Mouse (Mus musculus) liver, embryonic 11.5 days (tissue): ENCODE results near the gene Olfr1448. TPM values are rescaled to one million over a fixed set of nuclear protein-coding genes. Genes with fewer than 3 reads are reported as not detected.
"Not testable (repeated sequence)": the region's sequence is repeated elsewhere in the genome, so short reads cannot be mapped to it uniquely, and the experiment has no call there.

ENCODE experiments used
- ATAC-seq: fragments of 200-750 bp; cut with Nextera tagmentation; replicated peaks from 2 replicates; pipeline ENCODE4 v1.8.0; 2017; ENCODE audit warnings: moderate number of reproducible peaks, mild to moderate bottlenecking, moderate TSS enrichment, moderate library complexity; ENCODE audit not compliant: low FRiP score
- DNase-seq: peaks from one replicate; pipeline ENCODE4 v3.0.0-alpha.2; 2017; ENCODE audit warnings: low spot score
- H3K27ac ChIP-seq: fragments of 300-500 bp; sonication (generic); 2 replicates; pipeline ENCODE4 v1.5.1; 2014; ENCODE audit warnings: mild to moderate bottlenecking, low read depth, low read length, control low read depth
- H3K27me3 ChIP-seq: fragments of 300-500 bp; sonication (generic); replicated peaks from 2 replicates; pipeline ENCODE4 v1.6.1; 2014; ENCODE audit warnings: low read length, mixed read lengths; ENCODE audit not compliant: control insufficient read depth, insufficient read depth
- H3K36me3 ChIP-seq: fragments of 300-500 bp; sonication (generic); 2 replicates; pipeline ENCODE4 v1.6.1; 2014; ENCODE audit warnings: mild to moderate bottlenecking, low read length, moderate library complexity, mixed read lengths; ENCODE audit not compliant: control insufficient read depth, insufficient read depth
- H3K4me1 ChIP-seq: fragments of 300-500 bp; sonication (generic); replicated peaks from 2 replicates; pipeline ENCODE4 v1.6.1; 2014; ENCODE audit warnings: low read length, mixed read lengths; ENCODE audit not compliant: control insufficient read depth, insufficient read depth
- H3K4me2 ChIP-seq: fragments of 300-500 bp; sonication (generic); 2 replicates; pipeline ENCODE4 v1.6.1; 2014; ENCODE audit warnings: mild to moderate bottlenecking, control low read depth, moderate library complexity
- H3K4me3 ChIP-seq: fragments of 300-500 bp; sonication (generic); 2 replicates; pipeline ENCODE4 v1.5.1; 2014; ENCODE audit warnings: low read depth, low read length, control low read depth
- H3K9ac ChIP-seq: fragments of 300-500 bp; sonication (generic); 2 replicates; pipeline ENCODE4 v1.6.1; 2014; ENCODE audit warnings: low read depth, low read length, control low read depth
- H3K9me3 ChIP-seq: fragments of 300-500 bp; sonication (generic); 2 replicates; pipeline ENCODE4 v1.6.1; 2016; ENCODE audit warnings: low read length, inconsistent platforms, mixed read lengths; ENCODE audit not compliant: control insufficient read depth
- WGBS: fragments of 180-500 bp; shearing (Covaris S2); extraction: QIAGEN DNeasy Blood & Tissue Kit; methylation state at CpG from one replicate; pipeline ENCODE4 v1.1.7; 2014; 5-methylcytosine and 5-hydroxymethylcytosine counted together
- polyA plus RNA-seq: library from polyadenylated mRNA; unstranded; fragments of >200 nt; fragmentation: Nextera tagmentation; extraction: Ambion mirVana; gene quantifications from 2 replicates; pipeline ENCODE4 v1.2.1, GENCODE M21; 2014

Gene Olfr1448
- polyA plus RNA-seq: not detected in 2 replicates

DNA sequence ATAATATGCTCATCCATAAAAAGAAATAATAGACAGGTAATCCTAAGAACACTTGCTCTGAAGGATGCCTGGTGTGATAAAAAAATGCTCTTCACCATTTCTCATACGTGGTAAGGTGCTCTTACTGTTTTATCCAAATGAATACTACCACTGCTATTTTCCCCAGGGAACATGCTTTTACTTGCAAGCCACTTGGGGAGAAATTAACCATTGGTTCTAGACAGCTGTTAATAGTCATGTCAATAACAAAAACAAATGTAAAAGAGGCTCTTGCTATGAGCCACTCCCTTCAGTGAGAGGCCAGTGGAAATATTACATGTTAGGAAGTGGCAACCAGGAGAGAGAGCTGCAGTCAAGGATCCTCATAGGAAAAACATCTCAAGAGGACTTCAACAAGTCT is at the start of gene Olfr1448:
Gene Olfr1448, minus strand, starts transcription at position 101 of the 400 bp plus-strand sequence.
- Histone ChIP-seq H3K9ac (no peak within 1 kb of the TSS), H3K9me3 (no peaks in the 10 kb centered on the region), H3K4me2 (no peak within 1 kb of the TSS), H3K27me3 (no peaks in the 10 kb centered on the region), H3K4me3 (no peak within 1 kb of the TSS), H3K27ac (no peak within 1 kb of the TSS), H3K36me3 (no peaks in the 10 kb centered on the region), H3K4me1 (no peaks in the 10 kb centered on the region)
- 65% methylated on average over 1 of the region's 1 CpGs for WGBS
- DNase-seq: no peak
- ATAC-seq: no peak

DNA sequence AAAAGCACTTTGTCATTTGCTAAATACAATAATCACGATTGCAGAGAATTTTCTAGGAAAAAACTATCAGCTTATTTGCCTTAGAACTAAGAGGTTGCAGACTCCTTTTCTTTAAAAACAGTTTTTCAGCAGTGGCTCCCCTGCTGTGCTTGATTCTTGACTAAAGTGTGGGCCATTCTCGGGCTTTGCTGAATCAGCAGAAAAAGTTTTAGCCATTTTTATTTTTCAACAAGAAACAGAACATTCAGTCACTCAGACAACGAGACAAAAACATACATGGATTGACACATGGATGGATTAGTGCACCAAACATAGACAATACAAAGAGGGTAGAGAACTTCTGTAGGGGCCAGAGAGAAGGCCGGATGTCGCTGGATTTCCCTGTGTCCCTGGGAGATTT is 45.9 kb upstream of the Olfr1448 start:
- DNase-seq, H3K36me3 ChIP-seq, H3K4me3 ChIP-seq, H3K27me3 ChIP-seq, H3K27ac ChIP-seq, H3K9me3 ChIP-seq, H3K4me2 ChIP-seq, H3K9ac ChIP-seq, ATAC-seq, H3K4me1 ChIP-seq: not testable (repeated sequence)
- 81% methylated on average over 5 of the region's 5 CpGs for WGBS

DNA sequence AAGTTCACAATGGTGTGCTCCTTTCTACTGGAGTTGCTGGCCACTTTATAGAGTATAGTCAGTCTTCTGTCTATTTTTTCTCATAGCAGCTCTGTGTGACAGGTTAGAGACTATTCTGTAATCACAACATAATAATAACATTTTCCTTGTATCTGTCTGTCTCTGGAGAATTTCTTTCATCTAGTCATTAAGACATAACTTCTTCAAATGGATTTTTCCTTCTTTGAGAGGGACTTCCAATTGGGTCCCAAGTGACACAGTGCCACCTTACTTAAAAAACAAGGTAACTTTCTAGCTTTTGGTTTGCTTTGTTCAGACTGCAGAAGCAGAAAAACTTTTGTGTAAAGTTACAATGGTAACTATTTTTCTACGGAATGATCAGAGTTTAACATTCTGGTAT is 25.7 kb upstream of the Olfr1448 start, which contains the start of gene Olfr1450:
Gene Olfr1450, plus strand, starts transcription at position 301 of the 400 bp plus-strand sequence.
- Histone ChIP-seq H3K27ac (no peak within 1 kb of the TSS), H3K27me3 (no peaks in the 10 kb centered on the region), H3K9me3 (peaks cover 4% of the 10 kb centered on the region; the same call in 1 of the 2 replicates), H3K36me3 (no peaks in the 10 kb centered on the region), H3K4me3 (no peak within 1 kb of the TSS), H3K4me2 (no peak within 1 kb of the TSS), H3K4me1 (no peaks in the 10 kb centered on the region), H3K9ac (no peak within 1 kb of the TSS)
- WGBS: 84% methylated on average over 1 of the region's 1 CpGs
- DNase-seq: no peak
- ATAC-seq: no peak

DNA sequence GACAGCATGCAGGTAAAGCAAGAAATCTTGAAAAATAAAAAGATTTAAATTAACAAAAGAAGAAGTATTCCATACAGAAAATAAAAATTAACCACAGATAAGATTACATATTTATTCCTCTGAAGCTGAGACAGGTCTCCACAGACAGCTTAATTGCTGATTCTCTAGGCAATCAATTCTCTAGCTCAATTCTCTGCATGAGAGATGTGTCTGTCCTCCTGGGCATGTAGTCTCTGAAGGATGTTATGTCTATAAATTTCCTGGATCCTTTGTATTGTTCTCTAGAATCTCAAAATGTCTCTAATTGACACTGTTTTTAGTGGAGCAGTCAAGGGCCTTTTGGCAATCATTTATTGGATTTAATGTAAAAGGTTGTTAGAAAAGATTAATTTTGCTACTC is 6.3 kb upstream of the Olfr1448 start, which contains the start of gene Olfr1449:
Gene Olfr1449, plus strand, starts transcription at position 301 of the 400 bp plus-strand sequence.
- Histone ChIP-seq H3K36me3 (no peaks in the 10 kb centered on the region), H3K27me3 (no peaks in the 10 kb centered on the region), H3K4me2 (no peak within 1 kb of the TSS), H3K9me3 (no peaks in the 10 kb centered on the region), H3K27ac (no peak within 1 kb of the TSS), H3K4me1 (no peaks in the 10 kb centered on the region), H3K4me3 (no peak within 1 kb of the TSS), H3K9ac (no peak within 1 kb of the TSS)
- ATAC-seq (no peak), DNase-seq (no peak)

DNA sequence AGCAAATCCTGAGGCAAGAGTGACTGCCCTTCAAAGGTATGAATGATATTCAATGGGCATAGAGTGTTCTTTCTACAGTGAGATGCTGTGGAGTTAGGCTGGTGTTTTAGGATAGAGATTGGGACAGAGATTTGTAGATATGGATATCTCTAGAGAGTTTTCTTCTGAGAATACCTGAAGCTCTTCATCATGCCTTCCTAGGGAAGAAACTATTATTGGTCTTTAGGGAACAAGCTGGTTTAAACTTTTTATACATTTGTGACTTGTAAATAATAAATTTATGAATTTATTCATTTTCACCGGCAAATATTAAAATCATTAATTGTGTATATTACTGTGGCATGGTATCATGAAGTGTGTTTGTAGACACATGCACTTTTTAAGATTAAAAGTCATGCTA is 20.6 kb downstream of the Olfr1448 start, which contains the start of gene Olfr1447:
Gene Olfr1447, minus strand, starts transcription at position 101 of the 400 bp plus-strand sequence.
- Histone ChIP-seq H3K4me2 (no peak within 1 kb of the TSS), H3K36me3 (no peaks in the 10 kb centered on the region), H3K27ac (no peak within 1 kb of the TSS), H3K9me3 (no peaks in the 10 kb centered on the region), H3K9ac (no peak within 1 kb of the TSS), H3K27me3 (no peaks in the 10 kb centered on the region), H3K4me3 (no peak within 1 kb of the TSS), H3K4me1 (no peaks in the 10 kb centered on the region)
- WGBS: 75% methylated on average over 1 of the region's 1 CpGs
- ATAC-seq: no peak
- DNase-seq: no peak

DNA sequence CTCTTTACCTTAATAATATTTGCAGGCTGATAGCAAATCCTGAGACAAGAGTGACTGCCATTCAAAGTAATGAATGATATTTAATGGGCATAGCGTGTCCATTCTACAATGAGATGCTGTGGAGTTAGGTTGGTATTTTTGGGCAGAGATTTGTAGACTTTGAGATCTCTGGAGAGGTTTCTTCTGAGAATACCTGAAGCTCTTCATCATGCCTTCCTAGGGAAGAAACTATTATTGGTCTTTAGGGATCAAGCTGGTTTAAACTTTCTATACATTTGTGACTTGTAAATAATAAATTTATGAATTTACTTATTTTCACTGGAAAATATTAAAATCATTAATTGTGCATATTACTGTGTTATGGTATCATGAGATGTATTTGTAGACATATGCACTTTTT is 30.8 kb downstream of the Olfr1448 start, which contains the start of gene Olfr1446:
Gene Olfr1446, minus strand, starts transcription at position 101 of the 400 bp plus-strand sequence.
- H3K9ac ChIP-seq: no peak within 1 kb of the TSS
- DNase-seq: no peak
- no peak for ATAC-seq
- no peak within 1 kb of the TSS for H3K4me2 ChIP-seq
- no peaks in the 10 kb centered on the region for H3K4me1 ChIP-seq
- H3K27me3 ChIP-seq: no peaks in the 10 kb centered on the region
- H3K36me3 ChIP-seq: no peaks in the 10 kb centered on the region
- no peak within 1 kb of the TSS for H3K4me3 ChIP-seq
- no peak within 1 kb of the TSS for H3K27ac ChIP-seq
- WGBS: 57% methylated on average over 1 of the region's 1 CpGs
- H3K9me3 ChIP-seq: no peaks in the 10 kb centered on the region

DNA sequence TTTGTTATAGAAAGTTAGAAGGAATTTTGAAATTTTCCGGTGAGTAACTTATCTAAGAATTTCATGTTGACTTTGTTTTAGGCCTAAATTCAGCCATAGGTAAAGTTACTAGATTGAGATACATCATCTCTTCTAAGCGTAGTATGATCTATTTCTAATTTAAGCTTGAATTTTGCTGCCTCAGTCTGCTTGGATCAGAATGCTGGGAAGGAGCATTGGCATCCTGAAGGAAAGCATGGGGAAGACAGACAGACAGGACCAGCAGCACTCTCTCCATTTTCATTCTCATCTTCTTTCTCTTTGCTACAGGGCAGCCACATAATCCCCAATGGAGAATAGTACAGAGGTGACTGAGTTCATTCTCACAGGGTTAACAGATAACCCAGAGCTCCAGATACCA is 40.7 kb downstream of the Olfr1448 start, which contains the start of gene Olfr1445:
Gene Olfr1445, plus strand, starts transcription at position 301 of the 400 bp plus-strand sequence.
- Histone ChIP-seq H3K27ac (no peak within 1 kb of the TSS), H3K9ac (no peak within 1 kb of the TSS), H3K4me2 (no peak within 1 kb of the TSS), H3K36me3 (no peaks in the 10 kb centered on the region), H3K9me3 (no peaks in the 10 kb centered on the region), H3K27me3 (no peaks in the 10 kb centered on the region), H3K4me3 (no peak within 1 kb of the TSS), H3K4me1 (no peaks in the 10 kb centered on the region)
- no peak for ATAC-seq
- 80% methylated on average over 2 of the region's 2 CpGs for WGBS
- DNase-seq: no peak

Other genes starting within 250 kb of the Olfr1448 start
- gene Olfr1443, start 246.3 kb downstream of the Olfr1448 start, polyA plus RNA-seq: not detected in 2 replicates
- gene Keg1, start 228.6 kb downstream of the Olfr1448 start, polyA plus RNA-seq: 0.19 and 0.25 TPM in 2 replicates
- gene Cntf, start 158.8 kb downstream of the Olfr1448 start, polyA plus RNA-seq: 0.27 and 0.78 TPM in 2 replicates
- gene Zfp91, start 128.3 kb downstream of the Olfr1448 start, polyA plus RNA-seq: 7.0 and 7.4 TPM in 2 replicates
- gene Lpxn, start 128.2 kb downstream of the Olfr1448 start, polyA plus RNA-seq: 1.5 and 2.1 TPM in 2 replicates
- gene Gm5244, start 77.7 kb downstream of the Olfr1448 start, polyA plus RNA-seq: not detected in 2 replicates
- not detected in 2 replicates for gene Olfr1444, start 67.1 kb downstream of the Olfr1448 start, polyA plus RNA-seq
- not detected in 2 replicates for gene Olfr1445, start 40.6 kb downstream of the Olfr1448 start, polyA plus RNA-seq
- gene Olfr1446, start 30.9 kb downstream of the Olfr1448 start, polyA plus RNA-seq: not detected in 2 replicates
- gene Olfr1447, start 20.7 kb downstream of the Olfr1448 start, polyA plus RNA-seq: not detected in 2 replicates
- not detected in 2 replicates for gene Olfr1449, start 6.4 kb upstream of the Olfr1448 start, polyA plus RNA-seq
- gene Olfr1450, start 25.8 kb upstream of the Olfr1448 start, polyA plus RNA-seq: not detected in 2 replicates
- gene Olfr1451, start 70.6 kb upstream of the Olfr1448 start, polyA plus RNA-seq: not detected in 2 replicates
- not detected in 2 replicates for gene Olfr1453, start 103.9 kb upstream of the Olfr1448 start, polyA plus RNA-seq
- gene Olfr1454, start 136.2 kb upstream of the Olfr1448 start, polyA plus RNA-seq: not detected in 2 replicates
- not detected in 2 replicates for gene Olfr1457, start 173.5 kb upstream of the Olfr1448 start, polyA plus RNA-seq
- gene Olfr1458, start 182.4 kb upstream of the Olfr1448 start, polyA plus RNA-seq: not detected in 2 replicates
- gene Olfr1459, start 225.1 kb upstream of the Olfr1448 start, polyA plus RNA-seq: not detected in 2 replicates
- gene Olfr1461, start 238.6 kb upstream of the Olfr1448 start, polyA plus RNA-seq: not detected in 2 replicates